Mouse (Mus musculus) forebrain, postnatal 0 days (tissue): ENCODE data around the gene Olfr1415. TPM values are rescaled to one million over a fixed set of nuclear protein-coding genes. Genes with fewer than 3 reads are reported as not detected.

ENCODE experiments used
- ATAC-seq: fragments of 200-750 bp; cut with Nextera tagmentation; 2 replicates; pipeline ENCODE4 v1.8.0; 2017; ENCODE audit warnings: mild to moderate bottlenecking, moderate library complexity
- DNase-seq: peaks from one replicate; pipeline ENCODE4 v3.0.0-alpha.2; 2015
- H3K27ac ChIP-seq: fragments of 300-500 bp; sonication (generic); 2 replicates; pipeline ENCODE4 v1.5.1; 2014; ENCODE audit warnings: low read depth, mild to moderate bottlenecking, antibody characterized with exemption, low read length, moderate library complexity, mixed read lengths
- H3K27me3 ChIP-seq: fragments of 300-500 bp; sonication (generic); 2 replicates; pipeline ENCODE4 v1.6.1; 2014; ENCODE audit warnings: mild to moderate bottlenecking, low read length, mixed read lengths; ENCODE audit not compliant: insufficient read depth
- H3K36me3 ChIP-seq: fragments of 300-500 bp; sonication (generic); 2 replicates; pipeline ENCODE4 v1.6.1; 2014; ENCODE audit warnings: mild to moderate bottlenecking, moderate library complexity; ENCODE audit not compliant: insufficient read depth
- H3K4me1 ChIP-seq: fragments of 300-500 bp; sonication (generic); 2 replicates; pipeline ENCODE4 v1.6.1; 2014; ENCODE audit warnings: antibody characterized with exemption; ENCODE audit not compliant: insufficient read depth
- H3K4me2 ChIP-seq: fragments of 300-500 bp; sonication (generic); 2 replicates; pipeline ENCODE4 v1.6.1; 2014; ENCODE audit warnings: low read depth, mild to moderate bottlenecking, moderate library complexity
- H3K4me3 ChIP-seq: fragments of 300-500 bp; sonication (generic); 2 replicates; pipeline ENCODE4 v1.5.1; 2014; ENCODE audit warnings: low read depth, low read length, mixed read lengths
- H3K9ac ChIP-seq: fragments of 300-500 bp; sonication (generic); 2 replicates; pipeline ENCODE4 v1.6.1; 2014; ENCODE audit warnings: mild to moderate bottlenecking
- H3K9me3 ChIP-seq: fragments of 300-500 bp; sonication (generic); 2 replicates; pipeline ENCODE4 v1.6.1; 2016; ENCODE audit warnings: low read length
- CTCF ChIP-seq: sonication (generic); IDR thresholded peaks from 2 replicates; pipeline ENCODE4 v1.5.1; 2016; ENCODE audit warnings: antibody characterized with exemption, control low read depth, low read depth
- WGBS: fragments of 180-500 bp; shearing (Covaris S2); extraction: QIAGEN DNeasy Blood & Tissue Kit; methylation state at CpG from one replicate; pipeline ENCODE4 v1.1.7; 2014; 5-methylcytosine and 5-hydroxymethylcytosine counted together
- microRNA-seq, 2 experiments: library from miRNA; unstranded; fragments of <30 nt; microRNA quantifications; one replicate each; pipeline ENCODE4; 2016
- polyA plus RNA-seq: library from polyadenylated mRNA; unstranded; fragments of >200 nt; fragmentation: Nextera tagmentation; extraction: Ambion mirVana; gene quantifications from 2 replicates; pipeline ENCODE4 v1.2.1, GENCODE M21; 2015
- total RNA-seq: library from RNA; depleted of rRNA; stranded (reverse); fragments of >200 nt; gene quantifications from 2 replicates; pipeline ENCODE4 v1.2.3, GENCODE M21; 2014; rRNA removed

The Olfr1415 gene
- total and polyA plus RNA-seq, 2 experiments from 2014 or later, result not detected

- Histone ChIP-seq H3K9me3 (no peaks in the 10 kb centered on the region), H3K36me3 (peaks cover 83% of the 10 kb centered on the region), H3K27ac (no peak overlapping the region), H3K4me3 (no peak overlapping the region), H3K9ac (no peak overlapping the region), H3K27me3 (no peaks in the 10 kb centered on the region), H3K4me1 (no peaks in the 10 kb centered on the region), H3K4me2 (no peak overlapping the region)
- ATAC-seq (no peak), DNase-seq (no peak)
- TF ChIP-seq CTCF, result no peak
Observed at GRCm38 (mm10) chr1:92457758-92458157, 38.1 kb downstream of the Olfr1415 start.

- 77% methylated on average over 8 of the region's 8 CpGs for WGBS
- Histone ChIP-seq H3K9ac (no peak overlapping the region), H3K4me3 (no peak overlapping the region), H3K4me1 (no peaks in the 10 kb centered on the region), H3K36me3 (peaks cover 79% of the 10 kb centered on the region), H3K27me3 (no peaks in the 10 kb centered on the region), H3K27ac (no peak overlapping the region), H3K9me3 (no peaks in the 10 kb centered on the region), H3K4me2 (no peak overlapping the region)
- TF ChIP-seq CTCF, result peak; percentile 80
- DNase-seq, result peak; percentile 74
- peak; percentile 25; the same call in 1 of the 2 replicates for ATAC-seq
Observed at GRCm38 (mm10) chr1:92453751-92454445, 42.0 kb downstream of the Olfr1415 start.

GRCm38 (mm10) chr1:92448293-92448692, 47.6 kb downstream of the Olfr1415 start:
- WGBS, result 86% methylated on average over 3 of the region's 3 CpGs
- Histone ChIP-seq H3K4me3 (no peak overlapping the region), H3K27ac (no peak overlapping the region), H3K4me2 (no peak overlapping the region), H3K9ac (no peak overlapping the region), H3K4me1 (no peaks in the 10 kb centered on the region), H3K27me3 (no peaks in the 10 kb centered on the region), H3K9me3 (no peaks in the 10 kb centered on the region), H3K36me3 (peaks cover 84% of the 10 kb centered on the region)
- TF ChIP-seq CTCF, result no peak
- ATAC-seq (no peak), DNase-seq (no peak)

- Histone ChIP-seq H3K4me3 (no peak overlapping the region), H3K9ac (no peak overlapping the region), H3K27me3 (no peaks in the 10 kb centered on the region), H3K27ac (no peak overlapping the region), H3K4me2 (no peak overlapping the region), H3K36me3 (peaks cover 58% of the 10 kb centered on the region), H3K9me3 (no peaks in the 10 kb centered on the region), H3K4me1 (peaks cover 3% of the 10 kb centered on the region; the same call in 1 of the 2 replicates)
- ATAC-seq (no peak), DNase-seq (no peak)
- WGBS, result 78% methylated on average over 6 of the region's 6 CpGs
- TF ChIP-seq CTCF, result no peak
Observed at GRCm38 (mm10) chr1:92441453-92442063, 54.3 kb downstream of the Olfr1415 start.

GRCm38 (mm10) chr1:92440066-92440750, 55.7 kb downstream of the Olfr1415 start:
- H3K9ac ChIP-seq, result no peak overlapping the region
- ATAC-seq (no peak), DNase-seq (no peak)
- no peak overlapping the region for H3K4me3 ChIP-seq
- WGBS, result 90% methylated on average over 9 of the region's 9 CpGs
- no peak overlapping the region for H3K27ac ChIP-seq
- no peaks in the 10 kb centered on the region for H3K27me3 ChIP-seq
- H3K36me3 ChIP-seq, result peaks cover 47% of the 10 kb centered on the region
- H3K4me1 ChIP-seq, result peaks cover 3% of the 10 kb centered on the region; the same call in 1 of the 2 replicates
- no peak for TF ChIP-seq CTCF
- H3K4me2 ChIP-seq, result no peak overlapping the region
- no peaks in the 10 kb centered on the region for H3K9me3 ChIP-seq

Small RNA genes lying within 50 kb of the gene (microRNA-seq; reads per million reads assigned to microRNA genes)
- 3.5 to 3.9 reads per million in 2 experiments for gene Mir6900

Other genes starting within 250 kb of the Olfr1415 start
- gene Ndufa10, start 22.2 kb downstream of the Olfr1415 start, total RNA-seq, result 181 and 182 TPM in 2 replicates
- 335 and 345 TPM in 2 replicates for gene Ndufa10, start 22.2 kb downstream of the Olfr1415 start, polyA plus RNA-seq
- not detected in 2 replicates for gene Olfr1416, start 11.0 kb downstream of the Olfr1415 start, total RNA-seq
- not detected in 2 replicates for gene Olfr1416, start 11.0 kb downstream of the Olfr1415 start, polyA plus RNA-seq
- gene Olfr1414, start 22.6 kb upstream of the Olfr1415 start, total RNA-seq, result not detected in 2 replicates
- gene Olfr1414, start 22.6 kb upstream of the Olfr1415 start, polyA plus RNA-seq, result not detected in 2 replicates
- gene Olfr1413, start 75.2 kb upstream of the Olfr1415 start, total RNA-seq, result not detected in 2 replicates
- not detected in 2 replicates for gene Olfr1413, start 75.2 kb upstream of the Olfr1415 start, polyA plus RNA-seq
- gene Olfr1412, start 89.7 kb upstream of the Olfr1415 start, total RNA-seq, result not detected in 2 replicates
- gene Olfr1412, start 89.7 kb upstream of the Olfr1415 start, polyA plus RNA-seq, result not detected in 2 replicates
- not detected in 2 replicates for gene Olfr1411, start 98.3 kb upstream of the Olfr1415 start, total RNA-seq
- gene Olfr1411, start 98.3 kb upstream of the Olfr1415 start, polyA plus RNA-seq, result not detected in 2 replicates
- not detected in 2 replicates for gene Olfr1410, start 109.7 kb upstream of the Olfr1415 start, total RNA-seq
- gene Olfr1410, start 109.7 kb upstream of the Olfr1415 start, polyA plus RNA-seq, result not detected in 2 replicates
- not detected in 2 replicates for gene Olfr12, start 121.7 kb upstream of the Olfr1415 start, total RNA-seq
- gene Olfr12, start 121.7 kb upstream of the Olfr1415 start, polyA plus RNA-seq, result not detected in 2 replicates
- gene Cops9, start 145.9 kb upstream of the Olfr1415 start, total RNA-seq, result 202 and 291 TPM in 2 replicates
- 569 and 710 TPM in 2 replicates for gene Cops9, start 145.9 kb upstream of the Olfr1415 start, polyA plus RNA-seq
- 0.08 TPM in 1 of 2 replicates, not detected in the other for gene Otos, start 152.7 kb upstream of the Olfr1415 start, total RNA-seq
- gene Otos, start 152.7 kb upstream of the Olfr1415 start, polyA plus RNA-seq, result 0.21 and 0.92 TPM in 2 replicates